Mouse (Mus musculus): ENCODE data around the gene D630003M21Rik. TPM values are rescaled to one million over a fixed set of nuclear protein-coding genes. Genes with fewer than 3 reads are reported as not detected.

Gene D630003M21Rik
- 3.5 and 3.7 TPM in 2 replicates for polyA plus RNA-seq (2012; rRNA removed)

- DNase-seq (ENCODE audit: low read depth): peak; percentile 83
- TF ChIP-seq CTCF (IDR thresholded peaks at IDR 0.05; ENCODE audit: borderline replicate concordance, extremely low read depth, insufficient read depth, insufficient read length) (0 out of 2 replicates have a peak, but pooled peaks have one; percentile 17), POLR2A (IDR thresholded peaks at IDR 0.05; ENCODE audit: borderline replicate concordance, extremely low read depth, insufficient read depth, insufficient read length, poor library complexity, severe bottlenecking) (no peak)
These were observed at the start of gene D630003M21Rik for GRCm38 (mm10) chr2:158228670-158229502. TSS of gene D630003M21Rik (minus strand) at chr2:158229222.

- TF ChIP-seq CTCF (IDR thresholded peaks at IDR 0.05; ENCODE audit: borderline replicate concordance, extremely low read depth, insufficient read depth, insufficient read length): no peak
- DNase-seq (ENCODE audit: low read depth): no peak
These were observed 47.9 kb upstream of the D630003M21Rik start for GRCm38 (mm10) chr2:158276878-158277277.

- no peak for DNase-seq (ENCODE audit: low read depth)
- TF ChIP-seq CTCF (IDR thresholded peaks at IDR 0.05; ENCODE audit: borderline replicate concordance, extremely low read depth, insufficient read depth, insufficient read length) (no peak), POLR2A (IDR thresholded peaks at IDR 0.05; ENCODE audit: borderline replicate concordance, extremely low read depth, insufficient read depth, insufficient read length, poor library complexity, severe bottlenecking) (no peak)
These were observed 47.4 kb upstream of the D630003M21Rik start for GRCm38 (mm10) chr2:158276451-158276850.

- TF ChIP-seq POLR2A (IDR thresholded peaks at IDR 0.05; ENCODE audit: borderline replicate concordance, extremely low read depth, insufficient read depth, insufficient read length, poor library complexity, severe bottlenecking): no peak
- no peak for TF ChIP-seq CTCF (IDR thresholded peaks at IDR 0.05; ENCODE audit: borderline replicate concordance, extremely low read depth, insufficient read depth, insufficient read length)
- DNase-seq (ENCODE audit: low read depth): no peak
These were observed 46.8 kb upstream of the D630003M21Rik start for GRCm38 (mm10) chr2:158275811-158276210.

GRCm38 (mm10) chr2:158275349-158275748 lies 46.3 kb upstream of the D630003M21Rik start:
- TF ChIP-seq POLR2A (IDR thresholded peaks at IDR 0.05; ENCODE audit: borderline replicate concordance, extremely low read depth, insufficient read depth, insufficient read length, poor library complexity, severe bottlenecking): no peak
- TF ChIP-seq CTCF (IDR thresholded peaks at IDR 0.05; ENCODE audit: borderline replicate concordance, extremely low read depth, insufficient read depth, insufficient read length): no peak
- no peak for DNase-seq (ENCODE audit: low read depth)

GRCm38 (mm10) chr2:158273646-158274045 lies 44.6 kb upstream of the D630003M21Rik start:
- DNase-seq (ENCODE audit: low read depth): peak; percentile 72
- TF ChIP-seq CTCF (IDR thresholded peaks at IDR 0.05; ENCODE audit: borderline replicate concordance, extremely low read depth, insufficient read depth, insufficient read length) (no peak), POLR2A (IDR thresholded peaks at IDR 0.05; ENCODE audit: borderline replicate concordance, extremely low read depth, insufficient read depth, insufficient read length, poor library complexity, severe bottlenecking) (no peak)

- TF ChIP-seq CTCF (IDR thresholded peaks at IDR 0.05; ENCODE audit: borderline replicate concordance, extremely low read depth, insufficient read depth, insufficient read length) (no peak), POLR2A (IDR thresholded peaks at IDR 0.05; ENCODE audit: borderline replicate concordance, extremely low read depth, insufficient read depth, insufficient read length, poor library complexity, severe bottlenecking) (no peak)
- no peak for DNase-seq (ENCODE audit: low read depth)
These were observed 41.0 kb upstream of the D630003M21Rik start for GRCm38 (mm10) chr2:158270017-158270416.

GRCm38 (mm10) chr2:158264877-158265276 lies 35.9 kb upstream of the D630003M21Rik start:
- DNase-seq (ENCODE audit: low read depth): no peak
- TF ChIP-seq POLR2A (IDR thresholded peaks at IDR 0.05; ENCODE audit: borderline replicate concordance, extremely low read depth, insufficient read depth, insufficient read length, poor library complexity, severe bottlenecking): no peak
- TF ChIP-seq CTCF (IDR thresholded peaks at IDR 0.05; ENCODE audit: borderline replicate concordance, extremely low read depth, insufficient read depth, insufficient read length): no peak

GRCm38 (mm10) chr2:158259498-158259897 lies 30.5 kb upstream of the D630003M21Rik start:
- TF ChIP-seq POLR2A (IDR thresholded peaks at IDR 0.05; ENCODE audit: borderline replicate concordance, extremely low read depth, insufficient read depth, insufficient read length, poor library complexity, severe bottlenecking): no peak
- no peak for TF ChIP-seq CTCF (IDR thresholded peaks at IDR 0.05; ENCODE audit: borderline replicate concordance, extremely low read depth, insufficient read depth, insufficient read length)
- DNase-seq (ENCODE audit: low read depth): no peak

GRCm38 (mm10) chr2:158258781-158259180 lies 29.8 kb upstream of the D630003M21Rik start:
- TF ChIP-seq CTCF (IDR thresholded peaks at IDR 0.05; ENCODE audit: borderline replicate concordance, extremely low read depth, insufficient read depth, insufficient read length) (peak; percentile 79), POLR2A (IDR thresholded peaks at IDR 0.05; ENCODE audit: borderline replicate concordance, extremely low read depth, insufficient read depth, insufficient read length, poor library complexity, severe bottlenecking) (no peak)
- DNase-seq (ENCODE audit: low read depth): peak; percentile 68

GRCm38 (mm10) chr2:158258005-158258418 lies 29.0 kb upstream of the D630003M21Rik start, which contains the start of gene Bpi:
TSS of gene Bpi (plus strand) at chr2:158258094.
- TF ChIP-seq POLR2A (IDR thresholded peaks at IDR 0.05; ENCODE audit: borderline replicate concordance, extremely low read depth, insufficient read depth, insufficient read length, poor library complexity, severe bottlenecking): no peak
- no peak for DNase-seq (ENCODE audit: low read depth)

- TF ChIP-seq CTCF (IDR thresholded peaks at IDR 0.05; ENCODE audit: borderline replicate concordance, extremely low read depth, insufficient read depth, insufficient read length) (no peak), POLR2A (IDR thresholded peaks at IDR 0.05; ENCODE audit: borderline replicate concordance, extremely low read depth, insufficient read depth, insufficient read length, poor library complexity, severe bottlenecking) (no peak)
- peak; percentile 45 for DNase-seq (ENCODE audit: low read depth)
These were observed 27.9 kb upstream of the D630003M21Rik start for GRCm38 (mm10) chr2:158256894-158257293.
